Mouse (Mus musculus) cerebellum, adult 2 months (tissue): ENCODE data around the gene Eci1. TPM values are rescaled to one million over a fixed set of nuclear protein-coding genes. Genes with fewer than 3 reads are reported as not detected.
A peak's percentile ranks its signal among the peaks of the same experiment; 100 is the strongest.

Experiments
- DNase-seq, 2 experiments: peaks; one replicate each; pipeline ENCODE4 v3.0.0; 2021
- H3K27ac ChIP-seq: fragments of 200-500 bp; 2 replicates; pipeline ENCODE4 v1.5.1; 2012; ENCODE audit warnings: low read length, control low read depth, inconsistent platforms; ENCODE audit not compliant: insufficient read depth
- H3K27me3 ChIP-seq: fragments of 200-500 bp; 2 replicates; pipeline ENCODE4 v1.6.1; 2012; ENCODE audit warnings: inconsistent platforms, mild to moderate bottlenecking, low read length, moderate library complexity; ENCODE audit not compliant: control insufficient read depth, insufficient read depth
- H3K4me1 ChIP-seq: fragments of 200-500 bp; 2 replicates; pipeline ENCODE4 v1.6.1; 2011; ENCODE audit warnings: low read length; ENCODE audit not compliant: control insufficient read depth, insufficient read depth
- H3K4me3 ChIP-seq: fragments of 200-500 bp; replicated peaks from 2 replicates; pipeline ENCODE3; 2011; ENCODE audit warnings: mild to moderate bottlenecking, low read depth, low read length, control low read depth; ENCODE audit not compliant: insufficient read depth
- CTCF ChIP-seq: fragments of 200-500 bp; IDR thresholded peaks from 2 replicates; pipeline ENCODE4 v1.5.1; 2011; ENCODE audit warnings: low read depth, mild to moderate bottlenecking, control low read depth, low read length, moderate library complexity, borderline replicate concordance; ENCODE audit not compliant: insufficient read depth
- POLR2A ChIP-seq: fragments of 200-500 bp; IDR thresholded peaks from 2 replicates; pipeline ENCODE4 v1.6.1; 2011; ENCODE audit warnings: low read length, control low read depth, borderline replicate concordance; ENCODE audit not compliant: insufficient read depth
- WGBS: fragments of 180-500 bp; shearing (Covaris S2); methylation state at CpG from one replicate; pipeline ENCODE4 v1.1.7; 2018; 5-methylcytosine and 5-hydroxymethylcytosine counted together
- polyA plus RNA-seq: library from polyadenylated mRNA; depleted of rRNA; stranded (reverse); fragments of >200 nt; gene quantifications from 2 replicates; pipeline ENCODE4 v1.2.3, GENCODE M21; 2012

The Eci1 gene
- polyA plus RNA-seq, 1 experiment = 77.3 TPM

DNA sequence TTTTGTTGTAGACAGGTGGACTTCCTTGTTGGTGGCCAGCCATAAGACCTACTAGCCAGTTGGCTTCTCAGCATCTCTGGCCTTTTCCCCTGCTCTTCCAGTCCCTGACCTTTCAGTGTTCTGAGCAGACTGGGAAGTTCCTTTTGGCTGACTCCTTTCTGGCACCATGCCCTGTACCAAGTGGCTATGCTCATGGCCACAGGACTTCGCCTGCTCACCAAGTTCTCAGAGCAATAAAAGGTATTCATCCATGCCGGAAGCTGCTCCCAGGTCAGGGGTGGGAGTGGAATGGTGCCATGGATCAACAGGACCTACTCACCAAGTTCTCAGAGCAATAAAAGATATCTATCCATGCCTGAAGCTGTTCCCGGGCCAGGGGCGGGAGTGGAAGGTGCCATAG, 46.1 kb downstream of the Eci1 start:
- Histone ChIP-seq H3K27ac (no peak overlapping the region), H3K27me3 (no peaks in the 10 kb centered on the region), H3K4me1 (peaks cover 17% of the 10 kb centered on the region), H3K4me3 (peak overlapping the region; percentile 3)
- WGBS = 24% methylated on average over 4 of the region's 4 CpGs
- TF ChIP-seq POLR2A (no peak), CTCF (no peak)
- peak; percentile 70 to 85 for DNase-seq

DNA sequence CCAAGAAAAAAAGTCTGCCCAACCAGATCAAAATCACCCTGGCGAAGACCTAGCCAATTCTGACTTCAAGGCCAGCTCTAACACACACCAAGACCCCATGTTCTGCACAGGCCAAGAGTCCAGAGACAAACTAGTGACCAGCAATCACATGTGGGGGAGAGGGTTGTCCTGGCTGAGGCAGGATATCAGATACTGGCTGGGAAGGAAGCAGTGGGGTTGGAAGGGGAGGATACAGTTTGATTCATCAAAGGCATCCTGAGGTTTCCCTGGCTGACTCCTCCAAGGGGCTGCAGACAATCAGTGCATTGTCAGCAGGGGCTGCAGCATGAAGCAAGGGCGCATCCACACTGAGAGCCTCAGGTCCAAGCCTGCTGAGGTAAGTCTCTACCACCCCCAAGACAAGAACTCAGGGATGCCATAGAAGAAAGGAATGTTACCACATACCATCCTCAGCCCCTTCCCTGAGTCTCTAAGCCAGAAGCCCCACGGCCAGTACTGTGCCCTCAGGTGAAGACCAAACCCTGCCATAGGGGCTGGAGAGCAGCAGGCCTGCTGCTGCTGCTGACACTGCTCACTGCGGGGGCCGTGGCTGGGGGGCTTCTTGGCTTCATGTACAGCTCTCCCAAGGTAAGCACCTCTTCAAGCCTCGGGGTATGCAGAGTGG, 47.3 kb downstream of the Eci1 start, which contains the start of gene Bricd5:
TSS of gene Bricd5 (plus strand) at position 273 of the 664 bp plus-strand sequence.
- peak within 1 kb of the TSS; percentile 8; the same call in 1 of the 2 replicates for H3K27ac ChIP-seq
- WGBS = 67% methylated on average over 6 of the region's 6 CpGs
- no peak for DNase-seq
- peak within 1 kb of the TSS; percentile 3 for H3K4me3 ChIP-seq
- no peaks in the 10 kb centered on the region for H3K27me3 ChIP-seq
- peaks cover 24% of the 10 kb centered on the region for H3K4me1 ChIP-seq
- TF ChIP-seq POLR2A (no peak), CTCF (no peak)

DNA sequence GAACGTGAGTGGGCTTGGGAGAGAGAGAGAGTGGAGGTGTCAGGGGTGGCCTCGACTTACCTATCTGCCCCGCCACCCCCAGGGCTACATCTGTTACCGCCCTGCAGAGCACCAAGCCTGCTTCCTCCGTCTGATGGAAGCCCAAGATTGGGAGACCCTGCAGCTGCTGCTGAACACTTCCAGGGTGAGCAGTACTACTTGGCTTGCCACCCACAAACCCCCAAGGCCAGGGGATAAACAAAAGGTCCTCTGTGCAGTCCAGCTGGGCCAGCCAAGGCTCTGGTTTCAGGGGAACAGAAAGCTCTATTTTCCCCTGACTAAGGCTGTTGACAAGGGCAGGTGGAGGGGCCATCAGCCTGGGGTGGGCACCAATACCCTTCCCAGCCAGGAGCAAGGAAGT, 48.1 kb downstream of the Eci1 start:
- Histone ChIP-seq H3K4me3 (no peak overlapping the region), H3K27ac (peak overlapping the region; percentile 23; the same call in 1 of the 2 replicates), H3K4me1 (peaks cover 24% of the 10 kb centered on the region), H3K27me3 (no peaks in the 10 kb centered on the region)
- WGBS = 71% methylated on average over 5 of the region's 5 CpGs
- peak in 1 of 2 experiments; percentile 43 for DNase-seq
- TF ChIP-seq POLR2A = no peak
- TF ChIP-seq CTCF = no peak

DNA sequence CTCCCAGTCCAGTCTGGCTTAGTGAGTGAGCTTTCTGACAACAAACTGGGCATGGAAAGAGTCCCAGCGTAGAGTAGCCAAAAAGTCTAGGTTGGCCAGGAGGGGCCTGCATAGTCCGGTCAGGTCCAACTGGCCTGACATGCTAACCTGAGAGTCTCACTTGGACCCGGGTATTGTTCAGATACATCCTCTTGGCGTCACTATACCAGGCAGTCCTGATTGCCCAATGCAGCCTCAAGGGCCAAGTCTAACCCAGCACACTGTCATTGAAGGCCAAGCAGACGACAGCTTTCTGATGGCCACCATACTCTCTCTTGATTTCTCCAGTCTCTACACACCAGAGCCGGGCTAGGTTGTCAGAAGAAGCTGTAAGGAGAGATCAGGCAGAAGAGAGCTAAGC, 49.1 kb downstream of the Eci1 start:
- no peaks in the 10 kb centered on the region for H3K27me3 ChIP-seq
- TF ChIP-seq POLR2A (no peak), CTCF (no peak)
- peaks cover 24% of the 10 kb centered on the region for H3K4me1 ChIP-seq
- no peak for DNase-seq
- no peak overlapping the region for H3K27ac ChIP-seq
- H3K4me3 ChIP-seq = no peak overlapping the region
- 85% methylated on average over 6 of the region's 6 CpGs for WGBS

DNA sequence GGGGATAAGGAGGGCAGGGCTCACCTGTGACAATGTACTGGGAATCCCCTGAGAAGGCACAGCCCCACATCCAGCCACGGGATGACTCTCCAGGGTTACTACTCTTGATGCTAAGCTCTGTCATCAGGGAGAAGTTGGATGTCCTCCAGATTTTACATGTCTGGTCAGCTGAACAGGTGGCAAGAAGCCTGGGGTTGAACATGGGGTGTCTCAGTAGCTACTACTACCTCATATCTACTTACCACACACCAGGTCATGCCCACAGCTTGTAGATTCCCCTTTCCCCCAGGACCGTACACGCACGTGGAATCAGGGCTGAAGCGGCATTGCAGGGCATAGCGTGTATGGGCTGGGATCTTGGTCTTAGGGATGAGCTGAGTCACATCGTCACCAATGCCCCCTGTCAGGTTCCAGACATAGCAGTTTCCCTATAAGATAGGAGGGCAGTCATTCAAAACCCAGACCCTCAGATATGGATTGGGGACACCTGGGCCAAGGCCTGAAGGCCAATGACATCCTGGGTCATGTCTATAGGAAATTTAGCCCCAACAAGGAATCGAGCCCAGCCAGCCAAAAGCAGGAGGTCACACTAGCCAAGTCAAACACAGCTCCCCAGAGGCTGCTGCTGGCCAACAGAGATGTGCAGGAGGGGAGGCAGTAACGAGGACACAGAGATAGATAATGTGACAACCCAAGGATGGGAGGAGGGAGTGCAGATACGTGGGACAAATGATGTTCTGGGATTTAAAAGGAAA, 49.8 kb downstream of the Eci1 start:
- TF ChIP-seq CTCF = no peak
- TF ChIP-seq POLR2A = no peak
- 75% methylated on average over 10 of the region's 10 CpGs for WGBS
- no peaks in the 10 kb centered on the region for H3K27me3 ChIP-seq

DNA sequence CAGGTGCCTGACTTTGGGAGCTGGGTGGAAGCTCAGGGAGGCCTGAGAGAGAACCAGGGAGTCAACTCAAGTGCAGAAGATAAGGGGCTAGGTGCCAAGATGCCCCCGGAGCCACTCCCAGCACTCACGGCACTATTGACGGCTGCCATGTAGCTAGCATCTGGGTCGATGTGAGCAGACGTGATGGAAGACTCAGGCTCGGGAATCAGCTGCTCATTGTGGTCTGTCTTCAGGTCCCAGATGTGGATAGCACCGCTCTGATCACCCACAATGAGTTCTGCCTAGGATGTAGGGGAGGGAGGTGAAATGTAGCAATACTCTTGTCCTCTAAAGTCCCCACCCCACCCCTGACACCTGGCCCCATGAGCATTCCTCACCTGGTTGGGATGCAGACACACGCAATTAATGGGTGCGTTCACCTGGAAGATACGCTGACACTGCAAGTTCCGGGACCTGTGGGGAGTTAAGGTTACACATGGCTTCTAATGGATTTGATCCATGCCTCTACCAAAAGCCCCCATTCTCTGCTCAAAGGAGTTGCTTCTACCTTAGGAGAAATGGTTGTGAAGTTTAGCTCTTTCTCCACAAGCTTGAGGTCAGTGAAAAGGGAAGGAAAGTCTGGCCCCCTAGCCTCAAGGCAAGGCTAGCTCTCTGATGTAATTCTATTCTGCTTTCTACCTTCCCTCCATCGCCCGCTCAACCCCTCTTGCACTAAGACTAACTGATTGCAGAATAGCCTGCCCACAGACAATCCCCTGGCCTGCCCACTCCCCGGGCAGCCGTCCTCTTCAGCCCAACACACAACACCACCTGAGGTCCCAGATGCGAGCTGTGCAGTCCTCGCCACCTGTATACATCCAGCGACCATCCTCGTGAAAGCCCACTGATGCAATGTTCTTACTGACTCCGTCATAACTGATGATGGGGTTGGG, 50.9 kb downstream of the Eci1 start:
- TF ChIP-seq CTCF (no peak), POLR2A (no peak)
- no peak for DNase-seq
- 82% methylated on average over 20 of the region's 20 CpGs for WGBS
- no peaks in the 10 kb centered on the region for H3K27me3 ChIP-seq
- H3K4me3 ChIP-seq = peak overlapping the region; percentile 89
- H3K27ac ChIP-seq = peak overlapping the region; percentile 73; the same call in 1 of the 2 replicates
- H3K4me1 ChIP-seq = peaks cover 20% of the 10 kb centered on the region

More for the DNA sequence above, 49.8 kb downstream of the Eci1 start:
- no peak overlapping the region for H3K27ac ChIP-seq
- peaks cover 24% of the 10 kb centered on the region for H3K4me1 ChIP-seq
- DNase-seq = no peak
- H3K4me3 ChIP-seq = no peak overlapping the region

- DNase-seq = peak; percentile 52 to 58
- Histone ChIP-seq H3K4me3 (peak overlapping the region; percentile 89), H3K27ac (peak overlapping the region; percentile 73), H3K4me1 (peaks cover 14% of the 10 kb centered on the region), H3K27me3 (no peaks in the 10 kb centered on the region)
- 22% methylated on average over 11 of the region's 11 CpGs for WGBS
- TF ChIP-seq CTCF (no peak; the same call in 1 of the 2 replicates), POLR2A (no peak)
Measured at GRCm38 (mm10) chr17:24477985-24478600, 51.7 kb downstream of the Eci1 start.
